Mouse (Mus musculus) forebrain, embryonic 13.5 days (tissue): Measurements from ENCODE around the gene A430078G23Rik. TPM values are rescaled to one million over a fixed set of nuclear protein-coding genes. Genes with fewer than 3 reads are reported as not detected.
"Not testable (repeated sequence)": the region's sequence is repeated elsewhere in the genome, so short reads cannot be mapped to it uniquely, and the experiment has no call there.

ENCODE experiments used
- ATAC-seq: fragments of 200-750 bp; cut with Nextera tagmentation; 2 replicates; pipeline ENCODE4 v1.8.0; 2017
- H3K27ac ChIP-seq: fragments of 300-500 bp; sonication (generic); 2 replicates; pipeline ENCODE4 v1.5.1; 2015; ENCODE audit warnings: inconsistent platforms, mild to moderate bottlenecking, moderate library complexity
- H3K27me3 ChIP-seq: fragments of 300-500 bp; sonication (generic); 2 replicates; pipeline ENCODE4 v1.6.1; 2015; ENCODE audit warnings: mild to moderate bottlenecking, inconsistent platforms
- H3K36me3 ChIP-seq: fragments of 300-500 bp; sonication (generic); 2 replicates; pipeline ENCODE4 v1.6.1; 2015; ENCODE audit warnings: mild to moderate bottlenecking, inconsistent platforms; ENCODE audit not compliant: poor library complexity, severe bottlenecking
- H3K4me1 ChIP-seq: fragments of 300-500 bp; sonication (generic); 2 replicates; pipeline ENCODE4 v1.6.1; 2015; ENCODE audit warnings: inconsistent platforms
- H3K4me2 ChIP-seq: fragments of 300-500 bp; sonication (generic); 2 replicates; pipeline ENCODE4 v1.6.1; 2015; ENCODE audit warnings: inconsistent platforms, mild to moderate bottlenecking, moderate library complexity
- H3K4me3 ChIP-seq: fragments of 300-500 bp; sonication (generic); 2 replicates; pipeline ENCODE4 v1.5.1; 2015; ENCODE audit warnings: mild to moderate bottlenecking, inconsistent platforms
- H3K9ac ChIP-seq: fragments of 300-500 bp; sonication (generic); 2 replicates; pipeline ENCODE4 v1.6.1; 2015; ENCODE audit warnings: mild to moderate bottlenecking, inconsistent platforms
- H3K9me3 ChIP-seq: fragments of 300-500 bp; sonication (generic); replicated peaks from 2 replicates; pipeline ENCODE4 v1.6.1; 2016; ENCODE audit warnings: inconsistent platforms
- WGBS: fragments of 180-500 bp; shearing (Covaris S2); methylation state at CpG from one replicate; pipeline ENCODE4 v1.1.7; 2015; 5-methylcytosine and 5-hydroxymethylcytosine counted together
- polyA plus RNA-seq: library from polyadenylated mRNA; unstranded; fragments of >200 nt; fragmentation: Nextera tagmentation; extraction: Ambion mirVana; gene quantifications from 2 replicates; pipeline ENCODE4 v1.2.1, GENCODE M21; 2015

The A430078G23Rik gene
- polyA plus RNA-seq, 1 experiment from 2014 or later: 0.23 TPM

DNA sequence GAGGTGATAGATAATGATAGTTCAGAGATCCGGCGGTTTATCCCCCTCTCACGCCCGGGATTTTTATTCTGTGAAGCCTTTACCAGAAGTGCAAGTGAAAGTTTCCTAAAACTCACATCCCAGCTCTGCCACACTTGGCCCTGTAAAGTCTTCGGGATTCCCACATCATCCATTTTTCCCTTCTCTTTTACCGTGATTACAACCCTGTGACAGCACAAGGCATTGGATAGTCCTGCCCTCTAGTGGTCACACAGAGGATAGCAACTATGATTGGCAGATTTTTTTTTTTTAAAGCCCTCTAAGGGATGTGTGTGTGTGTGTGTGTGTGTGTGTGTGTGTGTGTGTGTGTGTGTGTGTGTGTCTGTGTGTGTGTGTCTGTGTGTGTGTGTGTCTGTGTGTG is 22.6 kb upstream of the A430078G23Rik start:
- H3K4me3 ChIP-seq: no peak overlapping the region
- no peak overlapping the region for H3K27ac ChIP-seq
- H3K27me3 ChIP-seq: no peaks in the 10 kb centered on the region
- H3K4me1 ChIP-seq: no peaks in the 10 kb centered on the region
- H3K4me2 ChIP-seq: no peak overlapping the region
- 51% methylated on average over 6 of the region's 6 CpGs for WGBS
- ATAC-seq: peak; percentile 55; the same call in 1 of the 2 replicates
- H3K9ac ChIP-seq: no peak overlapping the region
- no peaks in the 10 kb centered on the region for H3K9me3 ChIP-seq
- H3K36me3 ChIP-seq: no peaks in the 10 kb centered on the region

DNA sequence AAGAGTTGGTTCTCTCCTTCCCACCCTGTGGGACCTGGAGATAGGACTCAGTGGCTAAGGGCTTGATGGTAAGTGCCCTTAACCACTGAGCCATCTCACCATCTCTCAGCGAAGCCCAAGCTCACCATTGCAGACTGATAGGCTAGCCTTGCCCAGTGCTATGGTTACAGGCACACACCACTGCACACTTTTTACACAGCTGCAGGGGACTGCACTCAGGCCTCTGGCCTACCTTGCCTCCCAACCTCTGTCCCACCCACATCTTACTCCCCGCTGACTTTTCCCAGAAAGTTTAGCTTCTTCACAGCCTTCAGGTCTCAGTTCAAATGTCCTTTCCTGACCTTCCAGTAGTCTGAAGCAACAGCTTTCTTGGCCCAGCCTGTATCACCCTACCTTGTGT is 21.5 kb upstream of the A430078G23Rik start:
- Histone ChIP-seq H3K4me3 (no peak overlapping the region), H3K27ac (no peak overlapping the region), H3K27me3 (no peaks in the 10 kb centered on the region), H3K4me1 (no peaks in the 10 kb centered on the region), H3K9me3 (no peaks in the 10 kb centered on the region), H3K9ac (no peak overlapping the region), H3K4me2 (no peak overlapping the region), H3K36me3 (no peaks in the 10 kb centered on the region)
- 88% methylated on average over 2 of the region's 2 CpGs for WGBS
- ATAC-seq: no peak

DNA sequence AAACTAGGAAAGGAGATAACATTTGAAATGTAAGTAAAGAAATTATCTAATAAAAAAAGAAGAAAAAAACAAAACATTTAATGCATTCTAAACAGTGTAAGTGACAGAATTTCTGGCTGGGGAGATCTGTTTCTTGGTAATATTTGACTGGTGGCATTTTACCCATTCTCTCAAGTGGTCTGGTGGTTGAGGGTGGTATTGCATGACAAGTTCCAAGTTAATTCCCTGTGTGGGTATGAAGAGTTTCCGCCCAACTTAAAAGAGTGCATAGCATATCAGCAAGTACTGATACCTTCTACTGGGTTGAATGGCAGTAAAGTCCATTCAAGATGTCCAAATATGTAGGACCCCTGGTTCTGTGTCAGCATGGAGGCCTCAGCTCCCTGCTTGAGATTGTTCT is 17.3 kb upstream of the A430078G23Rik start:
- H3K36me3 ChIP-seq: no peaks in the 10 kb centered on the region
- no peaks in the 10 kb centered on the region for H3K4me1 ChIP-seq
- ATAC-seq: no peak
- H3K9me3 ChIP-seq: no peaks in the 10 kb centered on the region
- H3K4me2 ChIP-seq: no peak overlapping the region
- no peak overlapping the region for H3K9ac ChIP-seq
- H3K4me3 ChIP-seq: no peak overlapping the region
- H3K27ac ChIP-seq: no peak overlapping the region
- H3K27me3 ChIP-seq: no peaks in the 10 kb centered on the region
- WGBS: 91% methylated on average over 1 of the region's 1 CpGs

DNA sequence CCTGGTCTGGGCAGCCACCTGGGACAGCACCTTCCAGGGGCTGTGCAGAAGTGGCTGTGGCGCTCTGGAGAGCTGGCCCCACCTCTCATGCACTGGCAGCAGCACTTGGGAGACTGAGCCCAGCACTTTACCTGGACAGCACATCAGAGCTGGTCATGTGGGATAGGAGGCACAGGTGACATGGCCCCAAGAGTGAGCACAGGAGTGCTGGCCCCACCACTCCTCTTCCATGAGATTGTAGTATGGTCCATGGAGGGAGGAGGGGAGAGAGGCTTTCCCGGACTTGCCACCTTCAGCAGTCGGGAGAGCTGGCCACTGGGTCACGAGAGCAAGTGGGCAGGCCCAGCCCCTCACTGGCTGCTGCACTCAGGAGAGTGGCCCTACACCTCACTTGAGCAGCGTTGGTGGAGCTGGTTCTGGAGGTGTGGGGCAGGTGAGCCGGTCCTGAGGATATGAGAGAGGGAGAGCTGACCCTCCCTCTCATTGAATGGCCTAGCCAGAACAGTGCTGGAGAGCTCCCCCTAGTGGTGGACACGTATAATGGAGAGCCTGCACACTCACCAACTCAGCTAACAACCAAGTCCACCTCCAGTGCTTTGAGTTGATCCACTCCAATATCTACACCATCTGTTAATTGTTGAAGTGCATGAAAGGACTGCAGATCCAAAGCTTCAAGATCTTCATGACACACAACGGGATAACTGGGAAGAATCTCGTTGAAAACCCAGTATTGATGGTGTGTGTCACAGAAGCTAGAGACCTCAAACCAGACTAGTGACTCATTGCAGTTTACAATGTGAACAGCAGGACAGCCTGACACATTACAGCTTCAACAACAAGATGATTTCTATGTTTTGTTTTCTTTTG is 16.3 kb upstream of the A430078G23Rik start:
- Histone ChIP-seq H3K27ac (no peak overlapping the region), H3K36me3 (no peaks in the 10 kb centered on the region), H3K9me3 (no peaks in the 10 kb centered on the region), H3K9ac (no peak overlapping the region), H3K4me3 (no peak overlapping the region), H3K27me3 (no peaks in the 10 kb centered on the region), H3K4me1 (no peaks in the 10 kb centered on the region), H3K4me2 (no peak overlapping the region)
- ATAC-seq: no peak
- WGBS: 61% methylated on average over 9 of the region's 9 CpGs

DNA sequence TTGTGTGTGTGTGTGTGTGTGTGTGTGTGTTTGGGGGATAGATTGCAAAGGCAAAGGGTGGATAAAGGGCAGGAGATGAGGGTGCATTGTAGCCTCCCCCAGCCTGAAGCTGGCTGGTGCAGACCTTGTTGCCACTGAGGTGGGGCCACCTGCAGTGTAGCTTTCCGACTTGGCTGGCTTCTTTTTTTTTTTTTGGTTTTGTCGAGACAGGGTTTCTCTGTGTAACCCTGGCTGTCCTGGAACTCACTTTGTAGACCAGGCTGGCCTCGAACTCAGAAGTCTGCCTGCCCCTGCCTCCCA is 15.7 kb upstream of the A430078G23Rik start:
- ATAC-seq, H3K9ac ChIP-seq, H3K36me3 ChIP-seq, H3K9me3 ChIP-seq, H3K4me3 ChIP-seq, H3K4me2 ChIP-seq, H3K4me1 ChIP-seq, H3K27me3 ChIP-seq, H3K27ac ChIP-seq: not testable (repeated sequence)
- 93% methylated on average over 3 of the region's 3 CpGs for WGBS

DNA sequence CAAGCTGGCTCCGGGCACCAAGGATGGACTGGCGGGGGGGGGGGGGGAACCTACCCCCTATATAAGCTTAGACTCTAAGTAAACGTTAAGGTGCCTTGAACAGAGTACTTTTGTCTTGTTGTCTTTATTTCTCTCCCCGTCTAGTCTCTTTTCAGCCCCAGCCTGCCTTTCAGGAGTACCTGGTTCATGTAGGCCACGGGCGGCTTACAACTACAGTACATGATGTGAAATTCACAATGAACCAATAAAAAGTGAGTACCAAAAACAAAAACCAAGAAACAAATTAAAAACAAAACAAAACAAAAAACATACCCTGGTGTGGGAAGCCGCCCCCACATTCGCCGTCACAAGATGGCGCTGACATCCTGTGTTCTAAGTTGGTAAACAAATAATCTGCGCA is 15.2 kb upstream of the A430078G23Rik start:
- no peak overlapping the region for H3K4me3 ChIP-seq
- no peaks in the 10 kb centered on the region for H3K4me1 ChIP-seq
- no peak overlapping the region for H3K9ac ChIP-seq
- no peak overlapping the region for H3K4me2 ChIP-seq
- H3K27ac ChIP-seq: no peak overlapping the region
- no peaks in the 10 kb centered on the region for H3K27me3 ChIP-seq
- 94% methylated on average over 11 of the region's 11 CpGs for whole genome bisulfite sequencing
- no peaks in the 10 kb centered on the region for H3K9me3 ChIP-seq
- ATAC-seq: no peak
- H3K36me3 ChIP-seq: no peaks in the 10 kb centered on the region

DNA sequence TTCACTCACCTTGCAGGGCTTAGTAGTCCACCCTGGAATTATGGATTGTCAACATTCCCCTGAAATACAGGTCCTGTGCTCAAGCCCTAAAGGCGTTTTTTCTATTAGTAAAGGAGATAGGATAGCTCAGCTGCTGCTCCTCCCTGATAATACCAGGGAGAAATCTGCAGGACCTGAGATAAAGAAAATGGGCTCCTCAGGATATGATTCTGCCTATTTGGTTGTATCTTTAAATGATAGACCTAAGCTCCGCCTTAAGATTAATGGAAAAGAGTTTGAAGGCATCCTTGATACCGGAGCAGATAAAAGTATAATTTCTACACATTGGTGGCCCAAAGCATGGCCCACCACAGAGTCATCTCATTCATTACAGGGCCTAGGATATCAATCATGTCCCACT is 12.5 kb upstream of the A430078G23Rik start:
- 99% methylated on average over 3 of the region's 3 CpGs for WGBS
- not testable (repeated sequence) for H3K27ac ChIP-seq, H3K4me1 ChIP-seq, H3K4me2 ChIP-seq, H3K4me3 ChIP-seq, H3K9me3 ChIP-seq, H3K9ac ChIP-seq, H3K36me3 ChIP-seq, ATAC-seq, H3K27me3 ChIP-seq

DNA sequence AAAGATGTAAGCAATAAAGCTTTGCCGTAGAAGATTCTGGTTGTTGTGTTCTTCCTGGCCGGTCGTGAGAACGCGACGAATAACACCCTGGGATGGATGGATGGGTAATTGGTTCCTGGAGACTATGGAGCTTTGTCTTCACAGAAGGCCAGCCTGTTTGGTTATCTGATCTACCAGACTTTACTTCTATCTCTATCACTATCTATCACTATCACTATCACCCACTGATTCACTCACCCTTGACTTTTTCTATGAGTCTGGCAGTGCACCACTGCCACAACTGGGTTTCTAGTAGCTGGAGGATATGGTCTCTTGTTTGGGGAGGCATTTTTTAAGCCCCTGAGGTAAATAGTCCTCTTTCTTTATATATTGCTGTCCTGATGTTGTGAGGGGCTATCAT is 7.9 kb upstream of the A430078G23Rik start:
- WGBS: 98% methylated on average over 6 of the region's 6 CpGs
- no peak for ATAC-seq

DNA sequence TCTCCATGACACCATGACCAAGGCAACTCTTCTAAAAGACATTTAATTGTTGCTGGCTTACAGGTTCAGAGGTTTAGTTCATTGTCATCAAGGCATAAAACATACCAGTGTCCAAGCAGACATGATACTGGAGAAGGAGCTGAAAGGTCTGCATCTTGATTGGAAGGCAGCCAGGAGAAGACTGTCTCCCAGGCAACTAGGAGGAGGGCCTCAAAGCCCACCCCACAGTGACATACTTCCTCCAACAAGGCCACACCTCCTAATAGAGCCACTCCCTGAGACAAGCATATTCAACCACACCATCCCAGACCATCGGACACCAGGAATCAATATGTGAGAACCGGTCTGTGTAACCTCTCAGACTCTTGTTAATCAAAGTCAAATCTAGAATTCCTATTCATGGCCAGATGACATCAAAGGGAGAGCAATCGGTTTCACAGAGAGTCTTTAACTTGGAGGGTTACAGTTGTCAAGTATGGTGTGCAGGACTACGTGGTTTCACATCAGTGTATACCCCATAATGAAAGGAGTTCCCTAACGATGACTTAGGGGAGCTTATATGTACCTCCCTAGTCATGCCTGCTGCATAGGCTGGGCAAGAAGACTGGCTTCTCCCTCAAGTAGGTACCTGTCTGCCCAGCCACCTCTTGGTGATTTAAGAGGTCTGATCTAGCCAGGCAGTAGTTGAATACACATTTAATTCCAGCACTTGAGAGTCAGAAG is 6.4 kb upstream of the A430078G23Rik start:
- Histone ChIP-seq H3K4me2 (no peak overlapping the region), H3K4me1 (no peaks in the 10 kb centered on the region), H3K27me3 (no peaks in the 10 kb centered on the region), H3K27ac (no peak overlapping the region), H3K4me3 (no peak overlapping the region), H3K36me3 (no peaks in the 10 kb centered on the region), H3K9me3 (no peaks in the 10 kb centered on the region), H3K9ac (no peak overlapping the region)
- 91% methylated on average over 5 of the region's 5 CpGs for WGBS
- no peak for ATAC-seq

More for the DNA sequence above, 7.9 kb upstream of the A430078G23Rik start:
- H3K4me3 ChIP-seq: no peak overlapping the region
- no peak overlapping the region for H3K9ac ChIP-seq
- no peak overlapping the region for H3K4me2 ChIP-seq
- no peaks in the 10 kb centered on the region for H3K27me3 ChIP-seq
- H3K36me3 ChIP-seq: no peaks in the 10 kb centered on the region
- no peak overlapping the region for H3K27ac ChIP-seq
- no peaks in the 10 kb centered on the region for H3K4me1 ChIP-seq
- no peaks in the 10 kb centered on the region for H3K9me3 ChIP-seq

DNA sequence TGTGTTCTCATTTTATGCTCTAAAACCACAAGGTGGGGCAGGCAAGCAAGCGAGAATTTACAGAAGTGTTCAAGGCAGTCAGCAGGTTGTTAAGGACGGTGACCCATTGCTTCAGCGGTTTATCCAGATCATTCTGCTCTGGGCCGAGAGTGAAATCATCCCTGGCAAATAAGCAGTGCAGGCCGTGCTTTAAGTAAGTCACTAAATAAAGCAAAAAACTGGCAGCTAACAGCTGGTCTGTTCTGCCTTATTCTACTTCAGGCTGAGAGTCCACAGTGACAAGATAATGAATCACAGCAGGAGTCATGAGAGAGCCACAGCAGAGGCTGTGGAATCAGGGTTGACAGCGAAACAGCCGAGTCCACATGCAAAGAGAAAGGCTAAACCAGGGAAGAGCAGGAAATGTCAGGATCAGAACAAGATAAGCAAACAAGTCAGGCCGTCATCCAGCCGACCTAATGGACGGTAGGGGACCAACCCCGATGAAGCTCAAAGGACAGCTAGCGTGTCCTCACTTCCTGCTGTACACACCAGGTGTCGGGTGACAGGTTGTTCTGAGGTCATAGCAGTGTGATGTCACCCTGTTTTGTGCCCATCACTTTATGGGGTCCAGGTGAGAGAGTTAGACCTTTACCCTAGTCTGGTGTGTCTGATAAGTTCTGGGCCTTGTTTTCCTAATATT is 4.9 kb upstream of the A430078G23Rik start:
- WGBS: 62% methylated on average over 13 of the region's 13 CpGs
- Histone ChIP-seq H3K36me3 (no peaks in the 10 kb centered on the region), H3K9ac (no peak overlapping the region), H3K27me3 (no peaks in the 10 kb centered on the region), H3K4me3 (no peak overlapping the region), H3K4me2 (no peak overlapping the region), H3K27ac (no peak overlapping the region), H3K4me1 (no peaks in the 10 kb centered on the region), H3K9me3 (no peaks in the 10 kb centered on the region)
- no peak for ATAC-seq

DNA sequence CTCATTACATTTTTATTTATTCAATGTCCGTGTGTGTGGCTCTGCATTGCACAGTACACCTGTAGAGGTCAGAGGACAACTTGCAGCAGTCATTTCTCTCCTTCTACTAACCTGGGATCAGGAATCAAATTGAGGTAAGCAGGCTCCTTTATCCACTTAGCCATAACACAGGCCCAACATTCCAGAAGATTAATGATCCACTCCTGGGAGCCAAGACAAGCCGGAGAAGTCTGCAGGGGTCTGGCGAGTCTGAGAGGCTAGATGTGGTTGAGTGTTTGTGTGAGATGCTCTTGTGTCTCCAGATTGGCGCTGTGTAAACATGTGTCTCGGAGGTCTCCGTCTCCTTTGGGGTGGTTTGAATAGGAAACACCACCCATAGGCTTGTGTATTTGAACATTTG is 2.5 kb upstream of the A430078G23Rik start:
- Histone ChIP-seq H3K4me2 (no peak overlapping the region), H3K27ac (no peak overlapping the region)

DNA sequence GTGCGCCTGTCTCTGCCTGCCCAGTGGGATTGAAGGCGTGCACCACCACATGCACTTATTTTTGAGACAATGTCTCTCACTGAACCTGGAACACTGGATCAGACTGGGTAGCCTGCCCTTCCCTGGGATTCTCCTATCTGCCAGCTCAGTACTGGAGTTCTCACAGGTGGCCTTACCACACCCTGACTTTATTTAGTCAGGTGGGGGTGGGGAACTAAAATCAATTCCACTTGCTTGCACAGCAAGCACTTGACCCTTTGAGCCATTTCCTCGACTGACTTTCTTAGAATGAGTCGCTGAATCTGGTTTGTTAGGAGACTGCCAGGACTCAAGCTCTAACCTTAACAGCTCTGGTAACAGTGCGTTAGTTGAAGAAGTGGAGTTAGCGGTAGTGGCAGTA is 500 bp upstream of the A430078G23Rik start:
- 85% methylated on average over 6 of the region's 6 CpGs for WGBS
- no peak overlapping the region for H3K4me2 ChIP-seq
- no peaks in the 10 kb centered on the region for H3K9me3 ChIP-seq
- 0 out of 2 replicates have a peak, but pooled peaks cover 2% of the 10 kb centered on the region for H3K27me3 ChIP-seq
- H3K4me1 ChIP-seq: no peaks in the 10 kb centered on the region
- H3K36me3 ChIP-seq: no peaks in the 10 kb centered on the region
- no peak overlapping the region for H3K4me3 ChIP-seq
- no peak overlapping the region for H3K9ac ChIP-seq
- H3K27ac ChIP-seq: no peak overlapping the region
- ATAC-seq: no peak

More for the DNA sequence above, 2.5 kb upstream of the A430078G23Rik start:
- no peak for ATAC-seq
- Histone ChIP-seq H3K4me3 (no peak overlapping the region), H3K9me3 (no peaks in the 10 kb centered on the region), H3K4me1 (no peaks in the 10 kb centered on the region), H3K36me3 (no peaks in the 10 kb centered on the region), H3K27me3 (no peaks in the 10 kb centered on the region), H3K9ac (no peak overlapping the region)
- WGBS: 81% methylated on average over 6 of the region's 6 CpGs
